Mouse (Mus musculus) midbrain, embryonic 14.5 days (tissue): ENCODE data around the gene Reep3. TPM values are rescaled to one million over a fixed set of nuclear protein-coding genes. Genes with fewer than 3 reads are reported as not detected.

Experiments used
- ATAC-seq: fragments of 200-750 bp; cut with Nextera tagmentation; 2 replicates; pipeline ENCODE4 v1.8.0; 2017; ENCODE audit warnings: moderate number of reproducible peaks, moderate library complexity; ENCODE audit not compliant: low FRiP score, low TSS enrichment
- DNase-seq: peaks from one replicate; pipeline ENCODE4 v3.0.0-alpha.2; 2015
- H3K27ac ChIP-seq: fragments of 300-500 bp; sonication (generic); replicated peaks from 2 replicates; pipeline ENCODE4 v1.5.1; 2014; ENCODE audit warnings: mild to moderate bottlenecking, low read depth, low read length, moderate library complexity
- H3K27me3 ChIP-seq: fragments of 300-500 bp; sonication (generic); 2 replicates; pipeline ENCODE4 v1.6.1; 2014; ENCODE audit warnings: low read length, control low read depth, mixed read lengths; ENCODE audit not compliant: control insufficient read depth, insufficient read depth
- H3K36me3 ChIP-seq: fragments of 300-500 bp; sonication (generic); 2 replicates; pipeline ENCODE4 v1.6.1; 2014; ENCODE audit warnings: low read length, control low read depth; ENCODE audit not compliant: control insufficient read depth, insufficient read depth
- H3K4me1 ChIP-seq: fragments of 300-500 bp; sonication (generic); 2 replicates; pipeline ENCODE4 v1.6.1; 2014; ENCODE audit warnings: mild to moderate bottlenecking, antibody characterized with exemption, low read length, control low read depth; ENCODE audit not compliant: control insufficient read depth, insufficient read depth
- H3K4me2 ChIP-seq: fragments of 300-500 bp; sonication (generic); 2 replicates; pipeline ENCODE4 v1.6.1; 2014; ENCODE audit warnings: mild to moderate bottlenecking, low read length, moderate library complexity
- H3K4me3 ChIP-seq: fragments of 300-500 bp; sonication (generic); replicated peaks from 2 replicates; pipeline ENCODE4 v1.5.1; 2014; ENCODE audit warnings: low read depth, low read length
- H3K9ac ChIP-seq: fragments of 300-500 bp; sonication (generic); replicated peaks from 2 replicates; pipeline ENCODE4 v1.6.1; 2014; ENCODE audit warnings: mild to moderate bottlenecking, low read length, moderate library complexity
- H3K9me3 ChIP-seq: fragments of 300-500 bp; sonication (generic); 2 replicates; pipeline ENCODE4 v1.6.1; 2016; ENCODE audit warnings: low read length, control low read depth, mixed read lengths; ENCODE audit not compliant: control insufficient read depth
- WGBS: fragments of 180-500 bp; shearing (Covaris S2); extraction: QIAGEN DNeasy Blood & Tissue Kit; methylation state at CpG from one replicate; pipeline ENCODE4 v1.1.7; 2014; 5-methylcytosine and 5-hydroxymethylcytosine counted together
- polyA plus RNA-seq: library from polyadenylated mRNA; unstranded; fragments of >200 nt; fragmentation: Nextera tagmentation; extraction: Ambion mirVana; gene quantifications from 2 replicates; pipeline ENCODE4 v1.2.1, GENCODE M21; 2014

Gene Reep3
- polyA plus RNA-seq, 1 experiment from 2014 or later = 35.5 TPM

- Histone ChIP-seq H3K36me3 (no peaks in the 10 kb centered on the region), H3K4me3 (no peak overlapping the region), H3K9ac (no peak overlapping the region), H3K4me2 (no peak overlapping the region), H3K4me1 (no peaks in the 10 kb centered on the region), H3K9me3 (no peaks in the 10 kb centered on the region), H3K27me3 (no peaks in the 10 kb centered on the region), H3K27ac (no peak overlapping the region)
- 75% methylated on average over 10 of the region's 10 CpGs for WGBS
- no peak for ATAC-seq
- DNase-seq = no peak
These were observed 13.1 kb downstream of the Reep3 start for GRCm38 (mm10) chr10:67083446-67084166.

DNA sequence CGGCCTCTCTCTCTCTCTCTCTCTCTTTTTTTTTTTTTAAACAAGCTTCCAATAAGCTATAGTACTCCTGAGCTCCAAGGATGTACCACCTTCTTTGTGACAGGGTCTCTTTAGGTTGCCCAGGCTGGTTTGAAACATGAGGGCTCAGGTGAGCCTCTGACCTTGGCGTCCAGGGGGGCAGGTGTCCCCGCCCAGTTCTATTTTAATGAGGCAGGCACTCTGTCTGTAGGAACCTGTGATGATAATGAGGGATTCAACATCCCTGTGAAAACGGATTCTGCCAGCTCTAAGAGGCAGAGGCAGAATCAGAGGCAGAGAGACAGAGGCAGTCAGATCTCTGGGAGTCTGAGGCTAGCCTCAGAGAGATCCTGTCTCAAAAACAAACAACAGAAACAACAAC is 14.2 kb downstream of the Reep3 start:
- no peak overlapping the region for H3K4me3 ChIP-seq
- H3K27me3 ChIP-seq = no peaks in the 10 kb centered on the region
- no peaks in the 10 kb centered on the region for H3K4me1 ChIP-seq
- no peaks in the 10 kb centered on the region for H3K36me3 ChIP-seq
- 93% methylated on average over 4 of the region's 4 CpGs for WGBS
- no peak overlapping the region for H3K27ac ChIP-seq
- H3K9ac ChIP-seq = no peak overlapping the region
- DNase-seq = no peak
- ATAC-seq = no peak
- H3K4me2 ChIP-seq = no peak overlapping the region
- no peaks in the 10 kb centered on the region for H3K9me3 ChIP-seq

DNA sequence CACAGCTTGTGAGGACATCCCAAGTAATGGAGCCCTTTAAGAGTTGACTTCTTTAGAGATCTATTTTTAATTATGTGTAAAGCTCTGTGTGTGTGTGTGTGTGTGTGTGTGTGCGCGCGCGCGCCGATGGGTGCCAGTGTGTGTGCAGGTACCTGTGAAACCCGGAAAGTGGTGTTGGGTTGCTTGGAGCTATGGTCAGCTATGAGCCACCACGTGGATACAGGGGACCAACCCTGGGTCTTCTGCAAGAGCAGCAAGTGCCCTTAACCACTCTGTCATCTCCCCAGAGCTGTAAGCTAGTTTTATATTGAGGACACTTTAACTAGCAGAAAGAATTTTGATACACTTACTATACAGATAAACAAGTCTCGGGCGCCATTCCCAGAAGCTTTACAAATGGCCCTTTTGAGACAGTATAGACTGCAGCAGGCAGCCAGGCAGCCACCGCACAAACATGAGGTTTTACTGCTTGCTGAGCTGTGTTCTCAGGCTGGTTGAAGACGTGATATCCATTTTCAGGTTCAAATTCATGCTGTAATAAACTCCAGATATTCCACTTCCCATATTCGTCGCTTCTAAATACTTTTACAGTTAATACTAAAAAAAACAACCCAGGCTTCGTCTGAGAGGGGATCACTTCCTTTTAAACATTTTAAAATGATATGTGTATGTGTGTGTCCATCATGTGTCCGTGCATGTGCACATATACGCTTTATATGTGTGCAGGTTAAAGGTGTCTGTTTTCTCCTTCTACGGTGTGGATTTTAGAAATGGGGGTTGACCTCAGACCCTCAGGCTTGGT is 15.3 kb downstream of the Reep3 start:
- DNase-seq (no peak), ATAC-seq (no peak)
- H3K4me3 ChIP-seq = no peak overlapping the region
- WGBS = 93% methylated on average over 18 of the region's 18 CpGs
- peaks cover 4% of the 10 kb centered on the region for H3K4me1 ChIP-seq
- no peak overlapping the region for H3K4me2 ChIP-seq
- no peaks in the 10 kb centered on the region for H3K27me3 ChIP-seq
- H3K27ac ChIP-seq = no peak overlapping the region
- no peak overlapping the region for H3K9ac ChIP-seq
- H3K36me3 ChIP-seq = no peaks in the 10 kb centered on the region
- no peaks in the 10 kb centered on the region for H3K9me3 ChIP-seq

- no peak overlapping the region for H3K27ac ChIP-seq
- no peaks in the 10 kb centered on the region for H3K36me3 ChIP-seq
- no peak for ATAC-seq
These were observed 17.7 kb downstream of the Reep3 start for GRCm38 (mm10) chr10:67079030-67079429.

GRCm38 (mm10) chr10:67075931-67076878 is 20.5 kb downstream of the Reep3 start:
- no peak overlapping the region for H3K9ac ChIP-seq
- peaks cover 4% of the 10 kb centered on the region for H3K4me1 ChIP-seq
- H3K9me3 ChIP-seq = no peaks in the 10 kb centered on the region
- no peak overlapping the region for H3K4me2 ChIP-seq
- ATAC-seq (no peak), DNase-seq (no peak)
- no peaks in the 10 kb centered on the region for H3K27me3 ChIP-seq
- H3K27ac ChIP-seq = no peak overlapping the region
- H3K36me3 ChIP-seq = no peaks in the 10 kb centered on the region
- H3K4me3 ChIP-seq = no peak overlapping the region
- 56% methylated on average over 21 of the region's 21 CpGs for WGBS

More at GRCm38 (mm10) chr10:67079030-67079429, 17.7 kb downstream of the Reep3 start:
- WGBS = 52% methylated on average over 4 of the region's 4 CpGs
- no peak overlapping the region for H3K9ac ChIP-seq
- H3K4me1 ChIP-seq = peaks cover 4% of the 10 kb centered on the region
- no peak overlapping the region for H3K4me3 ChIP-seq
- H3K27me3 ChIP-seq = no peaks in the 10 kb centered on the region
- no peak overlapping the region for H3K4me2 ChIP-seq
- DNase-seq = no peak
- H3K9me3 ChIP-seq = no peaks in the 10 kb centered on the region

GRCm38 (mm10) chr10:67073577-67073976 is 23.2 kb downstream of the Reep3 start:
- H3K9ac ChIP-seq = no peak overlapping the region
- H3K9me3 ChIP-seq = 0 out of 2 replicates have a peak, but pooled peaks cover 4% of the 10 kb centered on the region
- ATAC-seq (no peak), DNase-seq (no peak)
- 98% methylated on average over 8 of the region's 8 CpGs for WGBS
- no peaks in the 10 kb centered on the region for H3K36me3 ChIP-seq
- no peaks in the 10 kb centered on the region for H3K27me3 ChIP-seq
- peaks cover 4% of the 10 kb centered on the region for H3K4me1 ChIP-seq
- H3K4me2 ChIP-seq = no peak overlapping the region
- no peak overlapping the region for H3K4me3 ChIP-seq
- no peak overlapping the region for H3K27ac ChIP-seq

GRCm38 (mm10) chr10:67072600-67072999 is 24.1 kb downstream of the Reep3 start:
- no peak overlapping the region for H3K4me3 ChIP-seq
- no peak overlapping the region for H3K9ac ChIP-seq
- no peaks in the 10 kb centered on the region for H3K36me3 ChIP-seq
- 93% methylated on average over 4 of the region's 4 CpGs for WGBS
- ATAC-seq (no peak), DNase-seq (no peak)
- no peak overlapping the region for H3K27ac ChIP-seq
- H3K9me3 ChIP-seq = 0 out of 2 replicates have a peak, but pooled peaks cover 4% of the 10 kb centered on the region
- no peaks in the 10 kb centered on the region for H3K27me3 ChIP-seq
- H3K4me1 ChIP-seq = peaks cover 4% of the 10 kb centered on the region
- H3K4me2 ChIP-seq = no peak overlapping the region

GRCm38 (mm10) chr10:67071884-67072283 is 24.9 kb downstream of the Reep3 start:
- Histone ChIP-seq H3K27ac (no peak overlapping the region), H3K27me3 (no peaks in the 10 kb centered on the region), H3K9ac (no peak overlapping the region), H3K4me3 (no peak overlapping the region), H3K9me3 (0 out of 2 replicates have a peak, but pooled peaks cover 4% of the 10 kb centered on the region), H3K36me3 (no peaks in the 10 kb centered on the region), H3K4me2 (no peak overlapping the region), H3K4me1 (peaks cover 4% of the 10 kb centered on the region)
- ATAC-seq (no peak), DNase-seq (no peak)
- 92% methylated on average over 5 of the region's 5 CpGs for WGBS
